Mouse (Mus musculus) midbrain, embryonic 16.5 days (tissue): ENCODE measurements at regions not wholly inside any gene's neighbourhood (a gene's known extent, or its start where the extent isn't known, plus 50 kb on each side); places are given as distances from the start of the nearest gene placed in this dataset.

ENCODE experiments used
- ATAC-seq: fragments of 200-750 bp; cut with Nextera tagmentation; 2 replicates; pipeline ENCODE4 v1.8.0; 2017; ENCODE audit warnings: moderate TSS enrichment
- H3K27ac ChIP-seq: fragments of 300-500 bp; sonication (generic); 2 replicates; pipeline ENCODE4 v1.5.1; 2014; ENCODE audit warnings: mild to moderate bottlenecking, low read length, mixed read lengths
- H3K27me3 ChIP-seq: fragments of 300-500 bp; sonication (generic); 2 replicates; pipeline ENCODE4 v1.6.1; 2014; ENCODE audit warnings: low read depth, low read length, mixed read lengths; ENCODE audit not compliant: control insufficient read depth, insufficient read depth
- H3K36me3 ChIP-seq: fragments of 300-500 bp; sonication (generic); 2 replicates; pipeline ENCODE4 v1.6.1; 2014; ENCODE audit warnings: mild to moderate bottlenecking, low read length, moderate library complexity, mixed read lengths; ENCODE audit not compliant: control insufficient read depth, insufficient read depth
- H3K4me1 ChIP-seq: fragments of 300-500 bp; sonication (generic); 2 replicates; pipeline ENCODE4 v1.6.1; 2014; ENCODE audit warnings: mild to moderate bottlenecking, low read length, mixed read lengths; ENCODE audit not compliant: control insufficient read depth, insufficient read depth
- H3K4me2 ChIP-seq: fragments of 300-500 bp; sonication (generic); 2 replicates; pipeline ENCODE4 v1.6.1; 2014; ENCODE audit warnings: mild to moderate bottlenecking, low read length, mixed read lengths
- H3K4me3 ChIP-seq: fragments of 300-500 bp; sonication (generic); 2 replicates; pipeline ENCODE4 v1.5.1; 2014; ENCODE audit warnings: low read depth, mild to moderate bottlenecking, low read length, moderate library complexity, mixed read lengths
- H3K9ac ChIP-seq: fragments of 300-500 bp; sonication (generic); 2 replicates; pipeline ENCODE4 v1.6.1; 2014; ENCODE audit warnings: low read depth, low read length, mixed read lengths
- H3K9me3 ChIP-seq: fragments of 300-500 bp; sonication (generic); replicated peaks from 2 replicates; pipeline ENCODE4 v1.6.1; 2014; ENCODE audit warnings: mild to moderate bottlenecking, low read length, mixed read lengths; ENCODE audit not compliant: control insufficient read depth, poor library complexity, severe bottlenecking
- WGBS: fragments of 180-500 bp; shearing (Covaris S2); extraction: QIAGEN DNeasy Blood & Tissue Kit; methylation state at CpG from one replicate; pipeline ENCODE4 v1.1.7; 2014; 5-methylcytosine and 5-hydroxymethylcytosine counted together

GRCm38 (mm10) chr6:143642052-143642451, 475.0 kb downstream of the Etnk1 start:
- Histone ChIP-seq H3K9me3 (no peaks in the 10 kb centered on the region), H3K27me3 (no peaks in the 10 kb centered on the region), H3K9ac (no peak overlapping the region), H3K4me2 (no peak overlapping the region), H3K36me3 (no peaks in the 10 kb centered on the region), H3K27ac (no peak overlapping the region), H3K4me1 (no peaks in the 10 kb centered on the region), H3K4me3 (no peak overlapping the region)
- no peak for ATAC-seq
- WGBS = 94% methylated on average over 3 of the region's 3 CpGs

- Histone ChIP-seq H3K9me3 (no peaks in the 10 kb centered on the region), H3K36me3 (no peaks in the 10 kb centered on the region), H3K9ac (no peak overlapping the region), H3K4me1 (no peaks in the 10 kb centered on the region), H3K27ac (no peak overlapping the region), H3K27me3 (no peaks in the 10 kb centered on the region), H3K4me3 (no peak overlapping the region), H3K4me2 (no peak overlapping the region)
- 72% methylated on average over 4 of the region's 4 CpGs for WGBS
- ATAC-seq = no peak
Measured at GRCm38 (mm10) chr6:143645989-143646388, 479.0 kb downstream of the Etnk1 start.

GRCm38 (mm10) chr6:143648501-143648900, 481.5 kb downstream of the Etnk1 start:
- Histone ChIP-seq H3K4me1 (no peaks in the 10 kb centered on the region), H3K4me2 (no peak overlapping the region), H3K27me3 (no peaks in the 10 kb centered on the region), H3K27ac (no peak overlapping the region), H3K9me3 (peaks cover 4% of the 10 kb centered on the region; the same call in 1 of the 2 replicates), H3K4me3 (no peak overlapping the region), H3K36me3 (no peaks in the 10 kb centered on the region), H3K9ac (no peak overlapping the region)
- WGBS = 72% methylated on average over 3 of the region's 3 CpGs
- no peak for ATAC-seq

GRCm38 (mm10) chr6:143656576-143656975, 489.6 kb downstream of the Etnk1 start:
- Histone ChIP-seq H3K4me1 (no peaks in the 10 kb centered on the region), H3K9me3 (peaks cover 6% of the 10 kb centered on the region; the same call in 1 of the 2 replicates), H3K4me3 (no peak overlapping the region), H3K27ac (no peak overlapping the region), H3K9ac (no peak overlapping the region), H3K4me2 (no peak overlapping the region), H3K36me3 (no peaks in the 10 kb centered on the region), H3K27me3 (no peaks in the 10 kb centered on the region)
- ATAC-seq = no peak
- WGBS = 59% methylated on average over 5 of the region's 5 CpGs

GRCm38 (mm10) chr6:143660837-143661236, 493.8 kb downstream of the Etnk1 start:
- ATAC-seq = no peak
- no peaks in the 10 kb centered on the region for H3K36me3 ChIP-seq
- no peak overlapping the region for H3K9ac ChIP-seq
- 91% methylated on average over 3 of the region's 3 CpGs for WGBS
- no peaks in the 10 kb centered on the region for H3K4me1 ChIP-seq
- H3K4me3 ChIP-seq = no peak overlapping the region
- no peak overlapping the region for H3K4me2 ChIP-seq
- no peak overlapping the region for H3K27ac ChIP-seq
- H3K9me3 ChIP-seq = no peaks in the 10 kb centered on the region
- no peaks in the 10 kb centered on the region for H3K27me3 ChIP-seq

GRCm38 (mm10) chr6:143663306-143663705, 496.3 kb downstream of the Etnk1 start:
- H3K4me2 ChIP-seq = no peak overlapping the region
- H3K36me3 ChIP-seq = no peaks in the 10 kb centered on the region
- no peaks in the 10 kb centered on the region for H3K27me3 ChIP-seq
- no peak overlapping the region for H3K27ac ChIP-seq
- H3K9ac ChIP-seq = no peak overlapping the region
- H3K9me3 ChIP-seq = no peaks in the 10 kb centered on the region
- ATAC-seq = no peak
- no peak overlapping the region for H3K4me3 ChIP-seq
- H3K4me1 ChIP-seq = no peaks in the 10 kb centered on the region
- 86% methylated on average over 7 of the region's 7 CpGs for WGBS

- no peak overlapping the region for H3K4me2 ChIP-seq
- no peak overlapping the region for H3K27ac ChIP-seq
- H3K4me3 ChIP-seq = no peak overlapping the region
- no peaks in the 10 kb centered on the region for H3K36me3 ChIP-seq
- no peaks in the 10 kb centered on the region for H3K4me1 ChIP-seq
- H3K9me3 ChIP-seq = no peaks in the 10 kb centered on the region
- no peak for ATAC-seq
- no peak overlapping the region for H3K9ac ChIP-seq
- WGBS = 89% methylated on average over 12 of the region's 12 CpGs
- H3K27me3 ChIP-seq = no peaks in the 10 kb centered on the region
Measured at GRCm38 (mm10) chr6:143665374-143665773, 498.4 kb downstream of the Etnk1 start.

GRCm38 (mm10) chr6:143668551-143668950, 501.5 kb downstream of the Etnk1 start:
- no peak overlapping the region for H3K27ac ChIP-seq
- H3K4me1 ChIP-seq = no peaks in the 10 kb centered on the region
- no peak overlapping the region for H3K4me3 ChIP-seq
- H3K36me3 ChIP-seq = no peaks in the 10 kb centered on the region
- H3K9ac ChIP-seq = no peak overlapping the region
- no peak for ATAC-seq
- H3K27me3 ChIP-seq = no peaks in the 10 kb centered on the region
- WGBS = 86% methylated on average over 4 of the region's 4 CpGs
- H3K4me2 ChIP-seq = no peak overlapping the region
- H3K9me3 ChIP-seq = no peaks in the 10 kb centered on the region

GRCm38 (mm10) chr6:143669446-143670130, 502.6 kb downstream of the Etnk1 start:
- Histone ChIP-seq H3K27me3 (no peaks in the 10 kb centered on the region), H3K36me3 (no peaks in the 10 kb centered on the region), H3K4me3 (no peak overlapping the region), H3K27ac (no peak overlapping the region), H3K4me1 (no peaks in the 10 kb centered on the region), H3K4me2 (no peak overlapping the region), H3K9me3 (no peaks in the 10 kb centered on the region), H3K9ac (no peak overlapping the region)
- 82% methylated on average over 3 of the region's 3 CpGs for WGBS
- no peak for ATAC-seq
